Mouse (Mus musculus): Measurements from ENCODE around the gene N6amt1.
A peak's percentile ranks its signal among the peaks of the same experiment; 100 is the strongest.

Gene N6amt1

DNA sequence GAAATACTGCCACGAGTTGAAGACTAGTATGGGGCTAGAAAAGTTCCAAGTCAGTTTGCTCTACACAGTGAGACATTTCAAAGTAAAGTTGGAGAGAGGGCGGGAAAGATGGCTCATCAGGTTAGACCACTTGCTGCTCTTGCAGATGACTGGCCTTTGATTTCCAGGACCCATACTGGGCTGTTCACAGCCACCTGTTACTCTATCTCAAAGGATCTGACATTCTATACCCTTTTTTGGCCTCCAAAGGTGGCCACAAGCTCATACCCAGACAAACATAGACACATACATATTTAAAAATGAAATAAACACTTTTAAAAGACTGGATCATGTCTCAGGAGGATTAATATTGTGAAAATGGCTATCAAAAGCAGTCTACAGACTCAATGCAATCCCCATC lies 30.4 kb downstream of the N6amt1 start:
- DNase-seq (ENCODE audit: low spot score in 2 of 2) = no peak

GRCm38 (mm10) chr16:87387444-87387977 lies 33.5 kb downstream of the N6amt1 start:
- DNase-seq (ENCODE audit: low spot score in 2 of 2) = no peak

DNA sequence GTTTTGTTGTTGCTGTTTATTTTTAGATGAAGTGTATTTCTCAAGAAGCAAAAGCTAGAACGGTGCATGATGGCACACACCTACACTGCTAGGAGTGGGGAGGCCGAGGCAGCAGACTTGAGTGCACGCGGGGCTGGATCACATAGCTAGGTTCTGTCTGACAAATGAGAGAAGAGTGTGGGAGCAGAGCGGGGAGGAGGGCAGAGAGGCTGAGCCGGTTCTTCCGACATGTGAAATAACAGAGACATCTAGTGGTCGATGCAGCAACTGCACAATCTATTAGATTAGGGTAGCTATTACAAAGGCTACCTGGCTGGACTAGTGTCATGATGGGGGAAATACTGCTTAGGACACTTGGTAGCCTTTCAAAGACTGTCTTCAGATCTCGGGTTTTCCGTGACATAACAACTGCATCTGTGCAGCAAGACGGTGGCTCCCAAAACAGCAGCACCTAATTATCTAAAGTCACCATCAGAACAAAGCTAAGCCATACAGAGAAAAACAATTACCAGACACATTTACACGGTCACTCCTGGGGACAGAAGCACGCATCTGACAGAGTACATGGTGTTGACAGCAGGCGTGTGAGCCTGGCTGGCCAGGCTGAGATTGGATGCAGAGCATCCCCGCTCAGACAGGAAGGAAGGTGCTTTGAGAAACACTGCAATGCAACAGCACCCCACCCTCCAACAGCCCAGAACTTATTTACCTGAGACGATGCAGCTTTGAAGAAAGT lies 40.0 kb downstream of the N6amt1 start:
- DNase-seq (ENCODE audit: low spot score in 2 of 2) = peak; percentile 26 to 35

GRCm38 (mm10) chr16:87405001-87405400 lies 51.0 kb downstream of the N6amt1 start:
- no peak for DNase-seq (ENCODE audit: low spot score in 2 of 2)
